Mouse (Mus musculus) cerebellum, postnatal 36 days (tissue): ENCODE measurements around the gene Mmp11.

ENCODE experiments used
- DNase-seq, 2 experiments: peaks; one replicate each; pipeline ENCODE4 v3.0.0; 2021 to 2022; ENCODE audit warnings: mixed read lengths in 2 of 2

Mmp11 gene

GRCm38 (mm10) chr10:75935680-75936541 is at the start of gene Mmp11:
Gene Mmp11, minus strand, starts transcription at chr10:75936496.
- DNase-seq: peak; percentile 86

- DNase-seq: no peak
Measured at GRCm38 (mm10) chr10:75979432-75979831, 43.1 kb upstream of the Mmp11 start.

DNA sequence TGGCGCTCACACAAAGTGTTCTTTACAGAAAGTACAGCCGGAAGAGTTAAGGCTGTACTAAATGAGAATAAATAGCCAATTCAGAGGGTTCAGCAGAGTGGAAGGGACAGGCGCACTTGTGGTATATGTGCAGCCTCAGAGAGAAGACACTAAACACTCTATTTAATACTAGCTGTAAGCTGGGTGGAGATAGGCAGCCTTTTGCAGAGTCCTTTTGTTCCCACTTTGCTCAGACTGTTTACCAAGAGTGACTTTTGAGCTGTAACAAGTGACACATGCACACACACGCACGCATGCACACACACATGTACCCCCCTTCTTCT is 42.5 kb upstream of the Mmp11 start:
- no peak for DNase-seq

DNA sequence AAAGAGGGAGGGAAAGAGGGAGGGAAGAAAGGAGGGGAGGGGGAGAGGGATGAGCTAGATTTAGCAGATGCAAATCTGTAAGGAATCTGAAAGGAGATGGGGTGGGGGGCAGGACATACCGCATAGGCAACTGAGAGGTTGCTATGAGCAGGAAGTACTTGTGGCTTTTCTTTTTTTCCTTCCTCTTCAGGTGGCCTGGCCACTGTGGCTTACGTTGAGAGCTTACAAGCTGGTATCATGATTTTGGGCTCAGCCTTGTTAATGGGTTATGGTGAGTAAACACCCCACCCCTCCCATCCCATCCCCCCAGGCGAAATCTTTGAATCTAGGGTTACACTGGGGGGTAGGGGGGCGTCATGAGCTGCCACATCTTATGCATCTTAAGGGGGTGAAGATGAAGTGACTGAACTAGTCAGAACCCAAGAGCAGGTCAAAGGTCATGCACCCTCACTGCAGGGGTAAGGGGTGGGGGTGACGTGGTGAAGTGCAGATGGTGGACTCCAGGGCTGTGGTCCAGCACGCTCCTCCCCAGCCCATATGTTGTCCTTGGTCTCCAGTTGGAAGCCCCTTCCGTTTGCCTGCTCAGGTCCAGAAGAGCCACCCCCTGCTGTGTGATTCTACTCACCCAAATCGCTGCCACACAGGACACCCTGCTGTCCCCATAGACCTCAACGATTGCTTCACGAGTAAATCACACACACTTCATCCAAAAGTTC is 42.0 kb upstream of the Mmp11 start:
- DNase-seq: no peak

DNA sequence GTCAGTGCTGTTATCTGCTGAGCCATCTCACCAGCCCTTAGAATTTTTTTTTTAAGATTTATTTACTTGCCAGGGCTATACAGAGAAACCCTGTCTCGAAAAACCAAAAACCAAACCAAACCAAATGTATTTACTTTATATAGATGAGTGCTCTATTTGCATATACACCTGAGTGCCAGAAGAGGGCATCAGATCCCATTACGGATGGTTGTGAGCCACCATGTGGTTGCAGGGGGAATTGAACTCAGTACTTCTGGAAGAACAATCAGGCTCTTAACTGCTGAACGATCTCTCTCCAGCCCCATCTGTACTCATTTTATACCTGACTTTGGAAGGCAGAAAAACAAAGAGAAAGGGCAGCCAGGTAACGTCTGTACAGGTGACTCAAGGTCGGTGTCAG is 38.9 kb upstream of the Mmp11 start:
- DNase-seq: no peak

GRCm38 (mm10) chr10:75973846-75974245 is 37.5 kb upstream of the Mmp11 start:
- DNase-seq: no peak

GRCm38 (mm10) chr10:75954381-75954811 is 18.1 kb upstream of the Mmp11 start, which contains the start of gene Gm5134:
Gene Gm5134, plus strand, starts transcription at chr10:75954514.
- DNase-seq: no peak

DNA sequence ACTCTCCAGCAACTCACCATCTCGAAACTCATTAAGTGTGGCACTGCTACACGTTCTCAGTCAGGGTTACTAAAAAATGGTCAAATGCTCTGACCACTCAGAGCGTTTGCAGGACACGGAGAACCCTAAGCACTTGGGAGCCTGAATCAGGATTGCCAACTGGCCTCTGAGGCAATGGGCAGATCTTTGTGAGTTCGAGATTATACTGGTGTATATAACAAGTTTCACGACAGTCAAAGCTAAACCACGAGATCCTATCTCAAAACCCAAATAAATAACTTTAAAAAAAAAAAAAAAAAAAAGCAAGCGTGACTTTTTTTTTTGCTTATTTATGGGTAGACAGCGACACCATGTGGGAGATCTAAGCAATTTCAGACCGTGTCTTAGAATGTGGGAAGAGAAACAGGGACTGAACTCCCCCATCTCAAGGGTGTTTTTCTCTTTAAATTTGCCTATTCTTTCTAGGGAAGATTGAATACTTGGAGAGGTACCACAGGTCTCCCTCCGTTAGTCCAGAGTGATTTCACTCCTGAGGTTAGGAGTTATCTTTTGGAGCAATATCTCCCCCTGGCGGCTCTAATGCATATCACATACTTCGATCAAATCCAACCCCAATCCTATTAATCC is 15.2 kb upstream of the Mmp11 start:
- DNase-seq: peak; percentile 37 to 67

GRCm38 (mm10) chr10:75950791-75951210 is 14.5 kb upstream of the Mmp11 start:
- DNase-seq: peak; percentile 16 to 22

DNA sequence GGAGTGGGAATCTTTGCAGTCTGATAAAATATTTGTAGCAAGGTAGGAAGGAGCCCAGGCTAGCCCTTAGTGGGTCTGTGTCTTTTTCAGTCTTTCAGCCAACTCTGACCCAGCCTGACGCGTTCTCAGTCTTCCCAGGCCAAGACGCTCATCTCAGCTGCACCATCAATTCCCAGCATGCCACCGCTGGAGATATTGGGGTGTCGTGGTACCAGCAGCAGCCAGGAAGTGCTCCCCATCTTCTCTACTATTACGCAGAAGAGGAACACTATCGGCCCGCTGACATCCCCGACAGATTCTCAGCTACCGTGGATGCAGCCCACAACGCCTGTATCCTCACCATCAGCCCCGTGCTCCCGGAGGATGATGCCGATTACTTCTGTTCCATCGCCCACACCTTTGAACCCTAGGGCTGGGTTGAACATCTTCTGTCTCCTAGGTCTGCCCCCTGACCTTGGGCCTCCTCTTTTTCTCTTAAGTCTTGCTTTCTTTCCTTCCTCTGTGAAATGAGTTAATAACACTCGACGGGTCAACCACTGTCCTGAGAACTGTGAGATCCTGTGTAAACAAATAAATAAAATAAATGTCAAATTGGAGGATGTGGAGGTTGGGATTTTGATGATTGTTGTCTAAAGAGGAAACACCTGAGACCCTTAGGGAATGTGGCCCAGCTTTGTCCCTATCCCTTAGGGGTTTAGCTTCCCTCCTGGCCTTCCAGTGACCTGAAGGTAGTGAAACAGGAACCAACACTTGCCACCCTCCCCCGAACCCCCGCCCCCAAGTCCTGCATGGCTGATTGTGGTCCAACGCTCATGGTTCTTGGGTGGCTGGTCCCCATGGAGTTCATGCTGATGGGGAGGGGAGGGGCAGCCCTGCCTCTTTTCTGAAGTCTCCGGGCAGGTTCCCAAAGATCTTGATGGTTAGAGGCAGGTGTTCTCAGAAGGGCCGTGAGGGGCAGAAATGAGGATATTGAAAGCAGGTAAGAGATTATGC is 13.1 kb upstream of the Mmp11 start:
- DNase-seq: no peak

DNA sequence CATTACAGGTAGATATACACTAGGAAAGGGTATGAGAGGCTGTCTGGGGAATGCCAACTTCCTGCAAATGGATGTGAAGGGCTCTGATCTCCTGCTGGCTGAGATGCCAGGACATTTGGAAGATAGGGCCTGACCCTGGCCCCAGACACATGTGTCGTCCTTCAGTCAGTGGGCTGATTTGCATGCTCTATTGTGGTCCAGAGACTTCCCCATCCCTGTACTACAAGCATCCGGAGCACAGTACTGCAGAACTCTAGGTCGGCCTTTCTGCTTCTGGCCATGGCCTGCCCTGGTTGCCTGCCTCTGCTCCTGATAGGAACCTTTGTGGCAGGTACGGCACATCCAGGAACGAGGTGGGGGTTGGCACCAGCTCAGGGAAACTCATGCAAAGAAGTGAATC is 11.8 kb upstream of the Mmp11 start:
- DNase-seq: no peak

DNA sequence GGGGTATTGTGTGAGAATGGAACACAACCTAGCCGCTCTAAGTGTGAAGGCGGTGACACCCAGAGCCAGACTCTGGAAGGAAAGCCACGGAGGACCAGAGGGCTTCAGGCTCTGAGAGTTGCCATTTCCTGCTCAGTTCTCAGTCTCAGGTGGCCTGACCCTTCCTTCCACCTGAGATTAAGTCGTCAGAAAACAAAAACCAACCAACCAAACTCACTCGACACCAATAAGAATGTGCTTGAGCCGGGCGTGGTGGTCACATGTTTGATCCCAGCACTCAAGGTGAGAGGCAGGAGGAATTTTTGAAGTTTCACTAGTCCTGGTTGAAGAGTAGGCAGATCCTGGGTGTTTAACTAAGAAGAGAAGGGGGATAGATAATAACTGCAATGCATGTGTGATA is 9.6 kb upstream of the Mmp11 start:
- DNase-seq: no peak

GRCm38 (mm10) chr10:75945213-75945612 is 8.9 kb upstream of the Mmp11 start:
- no peak for DNase-seq

DNA sequence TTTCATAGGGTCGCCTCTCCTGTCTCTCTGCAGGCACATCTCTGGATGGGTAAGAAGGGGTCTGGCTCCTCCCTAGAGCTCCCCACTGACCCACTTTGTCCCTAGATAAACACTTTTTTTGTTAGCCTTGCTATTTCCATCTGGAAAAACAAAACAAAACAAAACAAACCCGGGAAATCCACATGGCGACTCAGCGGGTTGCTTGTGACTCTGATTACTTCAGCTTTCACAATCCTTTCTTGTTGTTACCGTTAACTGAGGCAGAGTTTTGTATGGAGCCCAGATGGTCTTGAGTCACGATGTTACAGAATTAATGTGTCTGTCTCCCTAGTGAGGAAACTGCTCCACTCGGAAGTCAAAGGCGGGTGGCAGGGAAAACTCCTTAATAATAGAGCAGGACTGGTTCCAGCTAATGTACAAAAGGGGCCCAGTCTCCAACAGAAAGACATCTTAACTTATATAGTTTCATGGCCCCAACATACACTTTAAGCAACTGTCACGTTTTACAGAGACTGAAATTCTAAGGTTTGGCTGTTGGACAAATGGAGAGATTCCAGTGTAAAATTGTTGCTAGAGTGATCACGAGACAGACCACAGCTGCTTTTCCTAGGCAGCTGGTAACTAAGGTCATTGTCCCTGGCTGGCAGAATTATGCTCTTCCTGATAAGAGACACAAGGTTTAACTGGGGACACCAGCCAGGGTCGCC is 7.9 kb upstream of the Mmp11 start:
- DNase-seq: no peak

DNA sequence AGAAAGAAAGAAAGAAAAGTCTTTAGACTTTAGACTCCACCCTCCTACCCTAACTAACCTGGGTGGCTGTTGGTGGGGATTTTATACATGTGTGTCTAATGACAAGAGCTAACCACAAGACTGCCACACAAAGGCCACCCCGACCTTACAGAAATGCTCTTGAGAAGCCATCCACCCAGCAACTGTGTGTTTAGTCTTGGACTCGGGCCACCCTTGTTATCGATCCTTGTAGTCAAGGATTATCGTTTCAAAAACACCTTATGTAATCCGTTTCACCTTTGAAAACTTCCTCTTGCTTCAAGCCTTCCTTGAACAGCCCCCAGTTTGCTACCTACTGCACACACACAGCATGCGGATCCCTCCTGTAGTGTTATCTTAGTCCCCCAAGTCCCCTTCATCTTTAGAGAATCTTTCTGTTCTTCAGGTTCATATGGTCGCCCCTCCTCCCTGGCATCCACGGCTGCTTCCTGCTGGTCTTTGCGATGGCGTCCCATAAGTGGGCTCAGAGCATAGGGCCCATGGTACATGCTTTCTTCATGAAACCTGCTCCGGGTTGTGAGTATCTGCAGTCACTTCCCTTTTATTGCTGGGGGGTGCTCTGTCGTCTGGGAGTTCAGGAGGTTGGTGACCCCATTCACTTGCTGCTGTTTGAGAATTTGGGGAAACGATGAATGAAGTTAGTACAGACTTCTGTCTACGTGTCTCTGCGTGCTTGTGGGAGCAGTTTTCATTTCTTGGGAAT is 6.6 kb upstream of the Mmp11 start, which contains the start of gene Vpreb3:
Vpreb3 (plus strand) TSS at position 322 of the 742 bp plus-strand sequence.
- no peak for DNase-seq

GRCm38 (mm10) chr10:75941042-75941824 is 4.9 kb upstream of the Mmp11 start:
- no peak for DNase-seq

GRCm38 (mm10) chr10:75940520-75940919 is 4.2 kb upstream of the Mmp11 start, which contains the start of gene Gm867:
Gene Gm867, minus strand, starts transcription at chr10:75940672.
- DNase-seq: no peak

GRCm38 (mm10) chr10:75939481-75940234 is 3.4 kb upstream of the Mmp11 start:
- no peak for DNase-seq
